Mouse (Mus musculus) cerebellum, postnatal 4 days (tissue): Measurements from ENCODE around the gene Asb6.

ENCODE experiments used
- DNase-seq, 2 experiments: peaks; one replicate each; pipeline ENCODE4 v3.0.0; 2022; ENCODE audit warnings: low spot score in 2 of 2, mixed read lengths in 1 of 2

Gene Asb6

GRCm38 (mm10) chr2:30796382-30796781, 33.8 kb downstream of the Asb6 start:
- DNase-seq, result peak in 1 of 2 experiments; percentile 77

DNA sequence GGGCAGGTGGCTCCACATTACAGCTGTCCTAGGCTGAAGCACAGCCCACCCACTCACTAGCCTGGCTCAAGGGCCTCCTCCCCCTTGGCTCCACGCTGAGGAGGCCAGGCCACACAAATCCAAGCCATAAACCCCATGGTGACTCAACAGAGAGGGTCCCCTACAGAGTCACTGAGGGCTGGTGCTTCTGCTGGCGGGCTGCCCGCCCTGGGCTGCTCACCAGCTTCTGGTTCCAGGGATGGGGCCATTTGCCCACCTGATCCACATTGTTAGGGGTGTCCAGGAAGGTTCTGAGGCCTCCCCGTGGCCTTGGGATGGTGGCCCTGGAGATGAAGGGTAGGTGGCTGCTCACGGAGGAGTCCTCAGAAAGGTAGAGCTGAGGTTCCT, 34.3 kb downstream of the Asb6 start:
- DNase-seq, result peak in 1 of 2 experiments; percentile 55

GRCm38 (mm10) chr2:30795271-30795888, 34.8 kb downstream of the Asb6 start:
- no peak for DNase-seq

GRCm38 (mm10) chr2:30794179-30795108, 35.7 kb downstream of the Asb6 start:
- peak; percentile 99 to 100 for DNase-seq

DNA sequence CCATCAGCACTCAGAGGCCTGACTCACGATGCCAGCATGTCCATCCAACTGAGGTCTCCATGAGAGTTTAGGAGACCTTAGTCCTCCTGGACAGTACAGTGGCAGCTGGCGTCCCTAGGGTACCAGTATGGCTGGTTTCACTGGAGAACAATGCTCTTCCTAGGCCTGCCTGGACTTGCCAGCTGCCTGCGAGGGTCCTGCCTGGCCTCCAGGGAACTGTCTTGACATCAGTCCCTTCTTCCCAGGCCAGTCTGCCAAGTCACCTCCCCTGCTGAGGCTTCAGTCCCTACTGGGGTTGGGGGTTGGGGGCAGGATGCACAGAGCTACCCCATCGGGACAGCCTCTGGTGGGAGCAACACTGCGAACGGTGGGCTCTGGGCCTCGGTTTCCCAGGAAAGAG, 38.1 kb downstream of the Asb6 start:
- DNase-seq, result no peak

DNA sequence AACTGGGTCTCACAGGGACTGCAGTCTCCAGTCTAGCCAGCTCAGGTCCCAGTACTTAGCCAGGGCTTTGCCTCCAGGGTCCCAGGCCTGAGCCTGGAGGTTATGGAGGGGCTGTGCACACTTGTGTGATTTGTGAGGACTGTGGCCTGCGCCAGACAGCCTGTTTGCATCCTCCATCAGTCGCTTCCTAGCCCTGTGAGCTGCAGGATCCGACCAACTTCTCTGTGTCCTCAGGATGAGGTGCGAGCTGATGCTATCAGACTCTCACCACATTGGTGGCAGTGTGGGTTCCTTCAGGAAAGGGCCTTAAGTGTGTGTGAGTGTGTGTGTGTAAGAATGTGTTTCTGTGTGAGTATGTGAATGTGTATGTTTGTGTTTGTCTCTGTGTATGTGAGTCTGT, 42.7 kb downstream of the Asb6 start:
- no peak for DNase-seq

- DNase-seq, result no peak
These were observed 45.8 kb downstream of the Asb6 start for GRCm38 (mm10) chr2:30784078-30784994.

DNA sequence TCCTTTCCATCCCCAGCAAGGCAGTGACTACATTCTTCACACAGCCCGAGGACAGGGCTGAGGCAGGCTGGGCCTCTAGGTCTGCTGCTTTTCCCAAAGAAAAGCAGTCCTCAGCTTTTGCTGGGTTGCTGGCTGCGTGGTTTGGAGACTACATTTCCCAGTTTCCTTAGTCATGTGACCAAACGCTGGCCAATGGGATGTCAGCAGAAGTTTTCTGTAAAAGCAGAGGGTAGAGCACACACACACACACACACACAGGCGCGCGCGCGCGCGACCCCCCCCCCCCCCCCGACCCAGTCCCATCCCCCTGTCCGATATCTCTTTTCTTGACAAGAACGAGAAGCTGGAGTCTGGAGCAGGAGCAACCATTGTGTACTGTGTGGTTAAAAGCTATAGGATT, 46.8 kb downstream of the Asb6 start:
- peak in 1 of 2 experiments; percentile 63 for DNase-seq

GRCm38 (mm10) chr2:30782312-30783290, 47.5 kb downstream of the Asb6 start:
- DNase-seq, result no peak

- no peak for DNase-seq
These were observed 50.9 kb downstream of the Asb6 start for GRCm38 (mm10) chr2:30779241-30779640.

GRCm38 (mm10) chr2:30778235-30778634, 51.9 kb downstream of the Asb6 start:
- no peak for DNase-seq

DNA sequence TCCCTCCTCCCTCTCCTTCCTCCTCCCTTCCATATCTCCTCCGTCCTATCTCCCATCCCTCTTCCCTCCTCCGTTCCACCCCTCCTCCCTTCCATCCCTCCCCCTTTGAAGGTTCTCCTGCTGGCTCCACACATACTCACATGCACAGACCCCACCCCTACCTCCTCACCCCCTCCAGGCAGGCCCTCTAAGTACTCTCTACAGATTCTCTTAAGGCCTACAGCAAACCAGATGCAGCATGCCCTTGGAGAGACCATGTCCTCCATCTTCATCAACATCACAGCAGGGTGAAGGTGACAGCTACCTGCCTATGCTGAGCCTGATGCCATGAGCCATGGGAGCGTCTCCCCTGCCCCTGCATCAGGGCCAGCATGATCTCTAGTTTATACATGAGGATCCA, 52.9 kb downstream of the Asb6 start:
- DNase-seq, result no peak

- no peak for DNase-seq
These were observed 54.2 kb downstream of the Asb6 start for GRCm38 (mm10) chr2:30775955-30776354.

- DNase-seq, result no peak
These were observed 56.7 kb downstream of the Asb6 start for GRCm38 (mm10) chr2:30773313-30774005.
